Mouse (Mus musculus): ENCODE results near the gene Sipa1. TPM values are rescaled to one million over a fixed set of nuclear protein-coding genes. Genes with fewer than 3 reads are reported as not detected.

Gene Sipa1
- total and polyA plus RNA-seq, 3 experiments = 19.9 to 37.7 (median 23.5) TPM

DNA sequence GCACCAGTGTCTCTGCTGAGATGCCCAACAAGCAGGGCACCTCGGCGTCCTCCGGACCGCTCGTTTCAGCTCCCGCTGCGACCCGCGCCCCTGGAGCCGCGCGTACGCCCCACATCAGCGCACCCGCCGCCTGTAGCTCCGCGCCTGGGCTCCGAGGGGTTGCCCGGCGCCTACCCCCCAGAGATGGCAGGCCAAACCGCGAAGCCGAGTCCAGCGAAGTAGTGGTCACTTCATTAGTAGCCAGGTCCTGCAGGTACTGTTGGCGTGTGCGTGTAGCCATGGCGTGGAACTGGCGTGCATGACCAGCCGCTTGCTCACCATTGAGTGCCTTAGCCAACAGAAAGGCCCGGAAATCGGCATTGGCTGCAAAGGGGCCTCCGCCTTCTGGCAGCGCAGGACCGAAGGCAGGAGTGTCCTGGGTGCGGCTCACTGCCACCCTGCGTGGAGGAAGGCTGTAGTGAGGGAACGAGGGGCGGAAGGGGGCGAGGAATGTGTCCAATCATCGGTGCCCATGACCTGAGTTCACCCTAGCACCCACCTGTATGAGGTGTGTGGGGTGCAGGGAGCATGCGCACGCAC, 8.7 kb downstream of the Sipa1 start:
- WGBS = 58% methylated on average over 43 of the region's 43 CpGs
- H3K9ac ChIP-seq (ENCODE audit: low read depth, low read length) = no peak overlapping the region

DNA sequence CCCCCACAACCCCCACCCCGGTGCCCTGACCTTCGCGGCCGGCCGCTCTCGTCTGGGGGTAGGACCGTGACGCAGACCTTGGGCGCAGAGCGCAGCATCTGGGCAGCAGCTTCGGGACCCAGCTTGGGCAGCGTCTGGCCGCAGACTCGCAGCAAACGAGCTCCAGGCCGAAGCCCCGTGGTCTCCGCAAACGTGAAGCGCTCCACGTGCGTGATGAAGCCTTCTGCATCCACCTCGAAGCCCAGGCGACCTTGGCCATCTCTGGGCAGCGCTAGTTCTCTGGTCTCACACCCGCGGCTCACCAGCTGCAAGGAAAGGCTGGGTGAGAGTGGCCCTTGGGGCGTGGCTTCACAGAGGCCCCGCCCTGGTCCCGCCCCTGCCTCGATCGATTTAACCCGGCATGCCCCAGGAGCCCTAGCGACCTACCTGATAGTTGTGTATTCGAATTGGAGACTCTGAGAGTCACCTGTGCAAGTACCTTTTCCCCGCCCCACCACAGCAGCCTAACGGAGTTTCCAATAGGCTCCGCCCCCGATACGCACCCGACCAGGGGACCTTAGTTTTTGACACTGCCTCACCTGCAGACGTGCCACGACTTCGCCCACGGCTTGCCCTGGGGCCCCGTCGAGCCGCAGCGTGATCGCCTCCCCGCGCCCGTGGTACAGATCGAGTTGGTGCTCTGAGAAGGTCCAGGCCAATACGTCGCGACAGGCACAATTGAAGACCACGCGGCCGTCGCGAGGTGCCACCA, 9.4 kb downstream of the Sipa1 start:
- Histone ChIP-seq H3K9ac (ENCODE audit: low read depth, low read length) (0 out of 2 replicates have a peak overlapping the region, but pooled peaks have one; percentile 11), H3K4me3 (no peak overlapping the region), H3K36me3 (ENCODE audit: control insufficient read depth, insufficient read depth, low read length) (no peaks in the 10 kb centered on the region), H3K79me2 (replicated peaks; ENCODE audit: control insufficient read depth, insufficient read depth, low read length) (no peaks in the 10 kb centered on the region), H3K4me1 (ENCODE audit: control insufficient read depth, insufficient read depth, low read length) (peaks cover 4% of the 10 kb centered on the region), H3K27ac (no peak overlapping the region), H3K27me3 (ENCODE audit: control insufficient read depth, insufficient read depth, low read length) (peaks cover 2% of the 10 kb centered on the region; the same call in 1 of the 2 replicates)
- TF ChIP-seq CTCF (IDR thresholded peaks at IDR 0.05) (no peak), EP300 (IDR thresholded peaks at IDR 0.05; ENCODE audit: insufficient read depth, low read depth, low read length) (no peak), POLR2A (IDR thresholded peaks at IDR 0.05; ENCODE audit: insufficient read depth, low read depth, low read length) (no peak)
- DNase-seq = no peak
- WGBS = 58% methylated on average over 62 of the region's 62 CpGs
- intact Hi-C loops (cut with DNase I) = no loop called here

More for the DNA sequence above, 8.7 kb downstream of the Sipa1 start:
- Histone ChIP-seq H3K27me3 (ENCODE audit: control insufficient read depth, insufficient read depth, low read length) (peaks cover 2% of the 10 kb centered on the region; the same call in 1 of the 2 replicates), H3K79me2 (replicated peaks; ENCODE audit: control insufficient read depth, insufficient read depth, low read length) (no peaks in the 10 kb centered on the region), H3K27ac (no peak overlapping the region), H3K36me3 (ENCODE audit: control insufficient read depth, insufficient read depth, low read length) (no peaks in the 10 kb centered on the region), H3K4me3 (no peak overlapping the region), H3K4me1 (ENCODE audit: control insufficient read depth, insufficient read depth, low read length) (no peaks in the 10 kb centered on the region)
- no peak for DNase-seq
- no peak for TF ChIP-seq CTCF (IDR thresholded peaks at IDR 0.05)
- TF ChIP-seq EP300 (IDR thresholded peaks at IDR 0.05; ENCODE audit: insufficient read depth, low read depth, low read length) = no peak
- TF ChIP-seq POLR2A (IDR thresholded peaks at IDR 0.05; ENCODE audit: insufficient read depth, low read depth, low read length) = no peak
- intact Hi-C loops (cut with DNase I) = no loop called here

DNA sequence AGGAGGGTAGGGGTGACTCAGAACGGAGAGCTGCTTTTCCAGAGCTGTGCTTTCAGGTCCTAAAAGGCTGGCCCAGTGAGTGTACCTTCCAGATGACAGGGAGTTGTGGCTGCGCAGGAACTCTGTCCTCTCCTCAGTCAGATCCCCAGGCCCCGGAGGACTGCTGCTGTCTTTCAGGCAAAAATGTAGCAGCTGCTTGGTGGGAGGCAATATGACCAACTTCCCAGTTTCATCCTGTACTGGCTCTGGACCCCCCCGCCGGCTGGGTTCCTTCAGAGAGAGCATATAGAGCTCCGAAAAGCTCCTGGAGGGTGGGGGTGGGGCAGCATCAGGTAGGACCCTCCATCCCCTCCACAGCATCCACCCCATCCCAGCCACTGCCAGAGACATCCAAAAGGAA, 10.9 kb downstream of the Sipa1 start:
- no peak overlapping the region for H3K27ac ChIP-seq
- DNase-seq = no peak
- H3K4me1 ChIP-seq (ENCODE audit: control insufficient read depth, insufficient read depth, low read length) = peaks cover 11% of the 10 kb centered on the region
- H3K79me2 ChIP-seq (replicated peaks; ENCODE audit: control insufficient read depth, insufficient read depth, low read length) = no peaks in the 10 kb centered on the region
- TF ChIP-seq CTCF (IDR thresholded peaks at IDR 0.05) = no peak
- H3K4me3 ChIP-seq = no peak overlapping the region
- H3K36me3 ChIP-seq (ENCODE audit: control insufficient read depth, insufficient read depth, low read length) = peaks cover 2% of the 10 kb centered on the region; the same call in 1 of the 2 replicates
- intact Hi-C loops (cut with DNase I) = no loop called here
- peaks cover 2% of the 10 kb centered on the region; the same call in 1 of the 2 replicates for H3K27me3 ChIP-seq (ENCODE audit: control insufficient read depth, insufficient read depth, low read length)
- H3K9ac ChIP-seq (ENCODE audit: low read depth, low read length) = no peak overlapping the region
- WGBS = 87% methylated on average over 6 of the region's 6 CpGs

DNA sequence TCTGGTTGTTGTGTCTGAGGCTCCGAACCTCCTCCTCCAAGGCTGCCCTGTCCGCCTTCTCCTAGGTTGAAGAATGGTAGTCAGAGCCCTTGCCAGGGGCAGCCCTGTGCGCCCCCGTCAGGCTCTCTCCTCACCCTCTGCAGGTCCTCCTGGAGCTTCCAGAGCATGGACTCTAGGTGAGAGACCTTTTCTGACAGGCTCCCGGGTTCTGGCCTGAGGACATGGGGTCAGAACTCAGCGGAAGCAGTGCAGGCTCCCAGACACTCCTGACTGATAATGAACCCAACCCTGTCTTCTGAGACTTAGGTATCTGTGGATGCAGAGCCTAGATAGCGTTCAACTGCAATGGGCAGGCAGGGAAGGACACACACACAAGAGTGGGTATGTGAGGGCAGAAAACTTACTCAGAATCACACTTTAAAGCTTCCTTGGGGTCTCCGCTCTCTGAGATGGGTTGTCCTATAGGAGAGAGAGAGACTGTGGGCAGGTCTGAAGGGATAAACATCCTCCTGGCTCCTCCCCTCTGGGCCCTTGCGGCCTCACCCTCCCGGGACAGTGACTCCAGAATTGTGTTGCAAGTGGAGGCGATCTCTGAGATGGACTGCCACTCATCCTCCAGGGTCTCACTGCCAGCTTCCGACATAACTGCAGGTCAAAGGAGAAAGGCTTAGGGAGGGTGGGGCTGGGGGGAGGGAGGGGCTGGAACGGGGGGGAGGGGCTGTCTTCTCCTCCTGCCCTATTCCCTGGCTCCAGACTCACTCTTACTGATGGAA, 11.8 kb downstream of the Sipa1 start:
- H3K36me3 ChIP-seq (ENCODE audit: control insufficient read depth, insufficient read depth, low read length) = peaks cover 2% of the 10 kb centered on the region; the same call in 1 of the 2 replicates
- no peaks in the 10 kb centered on the region for H3K79me2 ChIP-seq (replicated peaks; ENCODE audit: control insufficient read depth, insufficient read depth, low read length)
- no peak for TF ChIP-seq EP300 (IDR thresholded peaks at IDR 0.05; ENCODE audit: insufficient read depth, low read depth, low read length)
- no peak for TF ChIP-seq POLR2A (IDR thresholded peaks at IDR 0.05; ENCODE audit: insufficient read depth, low read depth, low read length)
- no peak for TF ChIP-seq CTCF (IDR thresholded peaks at IDR 0.05)
- H3K9ac ChIP-seq (ENCODE audit: low read depth, low read length) = no peak overlapping the region
- H3K27me3 ChIP-seq (ENCODE audit: control insufficient read depth, insufficient read depth, low read length) = peaks cover 2% of the 10 kb centered on the region; the same call in 1 of the 2 replicates
- intact Hi-C loops (cut with DNase I) = no loop called here
- WGBS = 73% methylated on average over 13 of the region's 13 CpGs
- no peak for DNase-seq
- H3K4me3 ChIP-seq = no peak overlapping the region
- H3K4me1 ChIP-seq (ENCODE audit: control insufficient read depth, insufficient read depth, low read length) = peaks cover 11% of the 10 kb centered on the region
- H3K27ac ChIP-seq = no peak overlapping the region

DNA sequence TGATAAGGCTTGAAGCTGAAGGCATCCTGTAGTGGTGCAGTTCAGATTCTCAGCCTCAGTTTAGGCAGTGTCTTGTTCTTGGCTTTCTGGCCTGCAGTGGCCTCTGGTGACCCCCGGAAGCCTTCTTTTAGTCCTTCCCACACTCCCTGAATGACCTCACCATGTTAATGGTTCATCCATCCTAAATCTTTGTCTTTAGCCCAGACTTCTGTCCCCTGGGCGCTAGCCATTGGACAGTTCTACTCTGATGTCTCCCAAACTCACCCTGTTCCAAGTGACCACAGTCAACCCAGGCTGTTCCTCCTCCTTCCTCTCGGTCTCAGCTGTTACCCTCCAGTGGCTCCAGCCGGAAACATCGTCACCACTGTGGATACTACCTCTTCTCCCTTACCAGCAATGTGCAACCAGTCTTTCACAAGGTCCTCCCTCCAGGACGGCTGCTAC, 14.2 kb downstream of the Sipa1 start:
- H3K9ac ChIP-seq (ENCODE audit: low read depth, low read length) = peak overlapping the region; percentile 18
- DNase-seq = peak; percentile 62 to 72
- peaks cover 2% of the 10 kb centered on the region; the same call in 1 of the 2 replicates for H3K36me3 ChIP-seq (ENCODE audit: control insufficient read depth, insufficient read depth, low read length)
- H3K79me2 ChIP-seq (replicated peaks; ENCODE audit: control insufficient read depth, insufficient read depth, low read length) = no peaks in the 10 kb centered on the region
- H3K27me3 ChIP-seq (ENCODE audit: control insufficient read depth, insufficient read depth, low read length) = no peaks in the 10 kb centered on the region
- H3K27ac ChIP-seq = peak overlapping the region; percentile 84
- H3K4me1 ChIP-seq (ENCODE audit: control insufficient read depth, insufficient read depth, low read length) = peaks cover 11% of the 10 kb centered on the region
- TF ChIP-seq CTCF (IDR thresholded peaks at IDR 0.05) = no peak
- no peak; the same call in 1 of the 2 replicates for TF ChIP-seq POLR2A (IDR thresholded peaks at IDR 0.05; ENCODE audit: insufficient read depth, low read depth, low read length)
- no peak for TF ChIP-seq EP300 (IDR thresholded peaks at IDR 0.05; ENCODE audit: insufficient read depth, low read depth, low read length)
- 45% methylated on average over 6 of the region's 6 CpGs for WGBS
- intact Hi-C loops (cut with DNase I) = loop anchor here (2.0 to 5.0 kb wide), 3 partner anchors 13 to 78 kb away; partner anchors contain the start of genes Ehbp1l1, Fam89b, Map3k11 and Pcnx3
- H3K4me3 ChIP-seq = peak overlapping the region; percentile 46
